Mouse (Mus musculus) effector memory CD4-positive, alpha-beta T cell, adult 5 months (primary cell): ENCODE data around the gene Pml. TPM values are rescaled to one million over a fixed set of nuclear protein-coding genes. Genes with fewer than 3 reads are reported as not detected.

Experiments
- polyA plus RNA-seq: library from polyadenylated mRNA; unstranded; fragments of 100-300 nt; shearing (Covaris generic); gene quantifications from one replicate; pipeline ENCODE4 v1.2.1, GENCODE M21; 2017

The Pml gene
- polyA plus RNA-seq: 41.4 TPM

DNA sequence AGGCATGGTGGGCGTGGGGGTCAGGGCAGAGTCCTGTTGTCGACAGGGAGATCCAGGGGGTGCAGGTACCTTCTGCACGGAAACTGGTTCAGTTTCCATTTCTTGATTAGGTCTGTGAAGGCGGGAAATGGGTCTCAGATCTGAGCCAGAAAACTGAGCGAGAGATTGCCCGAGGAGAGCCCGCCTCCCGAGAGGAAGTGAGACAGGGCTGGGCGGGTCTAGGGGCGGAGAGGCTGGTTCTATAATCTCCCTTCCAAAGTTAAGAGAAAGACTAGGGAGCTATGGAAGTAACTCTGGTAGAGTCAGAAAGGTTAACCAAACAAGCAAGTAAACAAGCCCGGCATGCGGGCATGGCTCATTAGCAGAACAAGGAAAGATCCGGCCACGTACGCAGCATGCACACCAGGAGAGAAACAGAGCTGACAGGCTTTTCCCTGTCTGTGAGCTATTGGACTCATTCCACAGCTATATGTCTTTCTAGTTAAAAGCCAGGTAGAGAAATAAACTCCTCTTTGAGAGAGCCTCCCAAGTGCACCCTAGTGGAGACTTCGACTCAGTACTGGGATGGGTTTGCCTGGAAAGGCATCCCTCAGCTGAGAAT is at the start of gene Pml:
Gene Pml (minus strand): TSS at position 195 of the 601 bp plus-strand sequence.

DNA sequence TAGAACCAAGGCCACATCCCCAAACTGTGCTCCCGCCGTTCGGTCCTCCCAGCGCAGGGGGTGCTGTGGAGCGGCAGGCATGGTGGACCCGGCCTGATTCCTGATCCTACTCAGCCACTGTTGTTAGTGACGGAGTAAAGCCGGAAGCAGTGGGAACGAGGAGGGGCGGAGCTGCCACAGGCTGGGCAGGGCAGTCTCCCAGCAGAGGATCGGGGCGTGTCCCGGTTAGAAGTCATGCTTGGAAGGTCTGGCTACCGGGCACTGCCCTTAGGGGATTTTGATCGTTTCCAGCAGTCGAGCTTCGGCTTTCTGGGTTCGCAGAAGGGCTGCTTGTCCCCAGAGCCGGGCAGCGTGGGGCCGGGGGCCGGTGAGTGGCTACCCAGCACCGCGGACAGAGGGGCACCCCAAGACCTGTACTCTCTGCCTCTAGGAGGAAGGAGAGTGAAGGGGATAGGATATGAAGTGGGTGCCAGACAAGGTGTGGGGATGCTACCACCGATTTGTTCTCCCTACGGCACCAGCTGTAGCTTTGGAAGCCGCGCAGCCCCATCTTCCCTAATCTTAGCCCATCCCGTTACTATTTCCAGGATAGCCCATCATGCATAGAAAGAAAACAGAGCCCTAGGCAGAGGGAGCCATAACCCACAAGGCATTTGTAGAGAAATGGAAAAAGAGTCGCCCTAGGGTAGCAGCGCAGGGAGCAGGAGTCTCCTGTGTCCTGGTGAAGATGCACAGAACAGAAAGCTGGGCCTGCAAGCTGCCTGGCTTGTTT is 3.6 kb upstream of the Pml start, which contains the start of gene Stoml1:
Gene Stoml1 (plus strand): TSS at position 132 of the 772 bp plus-strand sequence.

DNA sequence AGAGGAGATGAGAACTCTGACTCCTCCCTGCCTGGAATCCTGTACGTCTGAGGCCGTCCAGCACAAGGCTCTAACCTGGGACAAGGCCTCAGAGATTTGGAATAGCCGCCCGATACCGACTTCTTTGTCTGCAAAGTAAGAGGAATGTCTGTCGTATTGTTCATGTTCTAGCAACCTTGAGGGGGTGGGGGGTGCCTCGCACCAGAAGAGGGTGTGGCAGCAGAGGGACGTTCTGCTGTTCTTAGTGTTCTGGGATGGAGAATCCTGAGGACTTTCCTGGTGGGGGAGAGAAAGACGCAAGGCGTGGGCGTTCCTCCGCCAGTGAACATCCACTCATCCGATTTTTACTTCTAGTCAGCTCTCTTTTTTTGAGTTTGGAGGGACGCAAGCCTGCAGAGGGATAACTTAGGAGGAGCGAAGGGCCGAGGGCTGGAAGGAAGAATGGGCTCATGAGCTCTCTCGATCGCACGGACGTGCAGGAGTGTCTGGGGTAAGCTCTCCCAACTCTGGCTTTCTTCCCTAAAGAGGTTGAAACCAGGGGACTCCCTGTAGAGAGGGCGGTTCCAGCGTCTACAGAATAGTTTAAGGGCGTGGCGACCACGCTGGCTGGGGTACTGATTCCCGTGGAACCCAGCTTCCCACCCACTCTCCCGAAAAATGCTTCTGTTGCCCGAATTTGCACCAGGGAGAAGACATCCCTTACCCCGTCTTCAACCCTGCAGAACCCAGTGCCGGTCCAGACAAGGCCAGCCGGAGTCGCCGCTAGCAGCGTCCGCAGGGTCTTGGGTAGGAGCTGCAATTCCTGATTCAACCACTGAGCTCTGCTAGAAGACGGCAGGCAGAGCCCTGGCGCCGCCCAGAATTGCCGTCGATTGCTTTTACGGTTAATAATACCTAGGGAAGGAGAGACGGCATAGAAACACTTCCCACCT is 45.8 kb downstream of the Pml start, which contains the start of the genes Islr and Islr2:
Gene Islr (minus strand): TSS at position 791 of the 932 bp plus-strand sequence.
Gene Islr2 (minus strand): TSS at position 804 of the 932 bp plus-strand sequence.

Other genes starting within 250 kb of the Pml start
- not detected for gene Cyp11a1, start 243.4 kb downstream of the Pml start, polyA plus RNA-seq
- gene Stra6, start 186.0 kb downstream of the Pml start, polyA plus RNA-seq: not detected
- gene Ccdc33, start 131.0 kb downstream of the Pml start, polyA plus RNA-seq: not detected
- gene Islr, start 45.5 kb downstream of the Pml start, polyA plus RNA-seq: not detected
- not detected for gene Islr2, start 45.5 kb downstream of the Pml start, polyA plus RNA-seq
- 13.4 TPM for gene Stoml1, start 3.4 kb upstream of the Pml start, polyA plus RNA-seq
- not detected for gene Loxl1, start 63.4 kb upstream of the Pml start, polyA plus RNA-seq
- not detected for gene Tbc1d21, start 120.7 kb upstream of the Pml start, polyA plus RNA-seq
- gene Insyn1, start 238.8 kb upstream of the Pml start, polyA plus RNA-seq: not detected